Mouse (Mus musculus) heart, embryonic 11.5 days (tissue): ENCODE results near the gene Fam78b. TPM values are rescaled to one million over a fixed set of nuclear protein-coding genes. Genes with fewer than 3 reads are reported as not detected.

Experiments used
- ATAC-seq: fragments of 200-750 bp; cut with Nextera tagmentation; replicated peaks from 2 replicates; pipeline ENCODE4 v1.8.0; 2017; ENCODE audit warnings: moderate library complexity; ENCODE audit not compliant: insufficient number of reproducible peaks, low FRiP score, low TSS enrichment
- H3K27ac ChIP-seq: fragments of 300-500 bp; sonication (generic); 2 replicates; pipeline ENCODE4 v1.5.1; 2014; ENCODE audit warnings: mild to moderate bottlenecking, low read depth, low read length
- H3K27me3 ChIP-seq: fragments of 300-500 bp; sonication (generic); 2 replicates; pipeline ENCODE4 v1.6.1; 2014; ENCODE audit warnings: mild to moderate bottlenecking, low read length, mixed read lengths; ENCODE audit not compliant: control insufficient read depth, insufficient read depth
- H3K36me3 ChIP-seq: fragments of 300-500 bp; sonication (generic); 2 replicates; pipeline ENCODE4 v1.6.1; 2014; ENCODE audit warnings: mild to moderate bottlenecking, low read length, moderate library complexity, mixed read lengths; ENCODE audit not compliant: control insufficient read depth, insufficient read depth
- H3K4me1 ChIP-seq: fragments of 300-500 bp; sonication (generic); 2 replicates; pipeline ENCODE4 v1.6.1; 2014; ENCODE audit warnings: low read length; ENCODE audit not compliant: control insufficient read depth, insufficient read depth
- H3K4me2 ChIP-seq: fragments of 300-500 bp; sonication (generic); 2 replicates; pipeline ENCODE4 v1.6.1; 2014; ENCODE audit warnings: mild to moderate bottlenecking, moderate library complexity
- H3K4me3 ChIP-seq: fragments of 300-500 bp; sonication (generic); 2 replicates; pipeline ENCODE4 v1.5.1; 2014; ENCODE audit warnings: low read depth, low read length
- H3K9ac ChIP-seq: fragments of 300-500 bp; sonication (generic); 2 replicates; pipeline ENCODE4 v1.6.1; 2014; ENCODE audit warnings: mild to moderate bottlenecking, low read depth, low read length, moderate library complexity
- H3K9me3 ChIP-seq: fragments of 300-500 bp; sonication (generic); replicated peaks from 2 replicates; pipeline ENCODE4 v1.6.1; 2016; ENCODE audit warnings: low read length; ENCODE audit not compliant: control insufficient read depth
- WGBS: fragments of 180-500 bp; shearing (Covaris S2); extraction: QIAGEN DNeasy Blood & Tissue Kit; methylation state at CpG from one replicate; pipeline ENCODE4 v1.1.7; 2014; ENCODE audit not compliant: insufficient replicate concordance; 5-methylcytosine and 5-hydroxymethylcytosine counted together
- polyA plus RNA-seq: library from polyadenylated mRNA; unstranded; fragments of >200 nt; fragmentation: Nextera tagmentation; extraction: Ambion mirVana; gene quantifications from 2 replicates; pipeline ENCODE4 v1.2.1, GENCODE M21; 2014

Fam78b gene
- polyA plus RNA-seq, 1 experiment from 2014 or later = 0.60 TPM

- H3K9me3 ChIP-seq = no peaks in the 10 kb centered on the region
- no peaks in the 10 kb centered on the region for H3K4me1 ChIP-seq
- no peak overlapping the region for H3K9ac ChIP-seq
- H3K27ac ChIP-seq = no peak overlapping the region
- no peak for ATAC-seq
- 65% methylated on average over 4 of the region's 4 CpGs for WGBS
- no peaks in the 10 kb centered on the region for H3K36me3 ChIP-seq
- no peaks in the 10 kb centered on the region for H3K27me3 ChIP-seq
- no peak overlapping the region for H3K4me3 ChIP-seq
- H3K4me2 ChIP-seq = no peak overlapping the region
Observed at GRCm38 (mm10) chr1:167126292-167126691, 125.1 kb downstream of the Fam78b start.

GRCm38 (mm10) chr1:167135748-167136147 is 134.5 kb downstream of the Fam78b start:
- H3K27ac ChIP-seq = no peak overlapping the region
- no peak overlapping the region for H3K9ac ChIP-seq
- ATAC-seq = no peak
- H3K27me3 ChIP-seq = no peaks in the 10 kb centered on the region
- H3K9me3 ChIP-seq = no peaks in the 10 kb centered on the region
- H3K4me3 ChIP-seq = no peak overlapping the region
- H3K36me3 ChIP-seq = no peaks in the 10 kb centered on the region
- H3K4me2 ChIP-seq = no peak overlapping the region
- H3K4me1 ChIP-seq = no peaks in the 10 kb centered on the region
- WGBS = 82% methylated on average over 5 of the region's 5 CpGs
